ENCODE assay signal across 11 mouse cellular contexts in genomic region chr5:146912206-146912605, GRCm38 (mm10). TPM values are rescaled to one million over a fixed set of nuclear protein-coding genes. Genes with fewer than 3 reads are reported as not detected.
DNase-seq lines count a peak whose midpoint lies in the region; ATAC-seq lines count a peak whose summit lies in the region.
"Had no signal": no experiment of that assay in that cellular context is flagged by ENCODE, and none has a peak within 500 bp of the region (broad histone marks: within the 10 kb centered on the region; RNA-seq: fewer than 3 reads in every experiment).

No protein-coding gene starts in this region.

- 3% methylated on average over 9 of the region's 9 CpGs for WGBS in kidney, embryonic 16.5 days
- 13% methylated on average over 9 of the region's 9 CpGs for WGBS in embryonic facial prominence, embryonic 10.5 days
- WGBS in liver, embryonic 15.5 days (ENCODE audit: insufficient replicate concordance): 7% methylated on average over 9 of the region's 9 CpGs

- no peak overlapping the region for H3K4me3 ChIP-seq in kidney, embryonic 16.5 days (ENCODE audit: low read length)
- H3K4me3 ChIP-seq in embryonic facial prominence, embryonic 10.5 days: no peak overlapping the region
- no peak overlapping the region for H3K4me3 ChIP-seq in liver, embryonic 15.5 days (replicated peaks)
- H3K4me3 ChIP-seq: midbrain, embryonic 13.5 days had no signal

- H3K4me2 ChIP-seq in kidney, embryonic 16.5 days (replicated peaks; ENCODE audit: low read depth, low read length): peak overlapping the region; percentile 20; the same call in 1 of the 2 replicates
- no peak overlapping the region for H3K4me2 ChIP-seq in liver, embryonic 15.5 days
- H3K4me2 ChIP-seq: midbrain, embryonic 13.5 days had no signal

- peak overlapping the region; percentile 31; the same call in 1 of the 2 replicates for H3K27ac ChIP-seq in kidney, embryonic 16.5 days (ENCODE audit: low read length)
- H3K27ac ChIP-seq in embryonic facial prominence, embryonic 10.5 days (replicated peaks): 0 out of 2 replicates have a peak overlapping the region, but pooled peaks have one; percentile 25
- peak overlapping the region; percentile 48; the same call in 1 of the 2 replicates for H3K27ac ChIP-seq in liver, embryonic 15.5 days (replicated peaks)
- H3K27ac ChIP-seq: midbrain, embryonic 13.5 days had no signal

- H3K9ac ChIP-seq in kidney, embryonic 16.5 days (replicated peaks; ENCODE audit: low read length): no peak overlapping the region
- no peak overlapping the region for H3K9ac ChIP-seq in liver, embryonic 15.5 days
- H3K9ac ChIP-seq: midbrain, embryonic 13.5 days had no signal

- no peaks in the 10 kb centered on the region for H3K9me3 ChIP-seq in kidney, embryonic 16.5 days (ENCODE audit: low read length)
- no peaks in the 10 kb centered on the region for H3K9me3 ChIP-seq in embryonic facial prominence, embryonic 10.5 days
- no peaks in the 10 kb centered on the region for H3K9me3 ChIP-seq in liver, embryonic 15.5 days (replicated peaks)
- H3K9me3 ChIP-seq: midbrain, embryonic 13.5 days had no signal

- ATAC-seq in kidney, embryonic 16.5 days (ENCODE audit: low FRiP score, low TSS enrichment): peak; percentile 72
- ATAC-seq in liver, embryonic 15.5 days (ENCODE audit: insufficient read depth): peak; percentile 70
- ATAC-seq in neutrophil, adult 5-6 weeks (ENCODE audit: extremely low read depth, insufficient number of reproducible peaks, low FRiP score, poor library complexity, severe bottlenecking): peak; percentile 65
- ATAC-seq in cerebellum, adult (ENCODE audit: insufficient number of reproducible peaks, low FRiP score, low TSS enrichment): no peak
- ATAC-seq: CD4-positive, CD25-positive, alpha-beta regulatory T cell, adult 4 months; midbrain, embryonic 13.5 days had no signal

- 0 out of 2 replicates have a peak, but pooled peaks cover 2% of the 10 kb centered on the region for H3K27me3 ChIP-seq in kidney, embryonic 16.5 days (ENCODE audit: insufficient read depth, low read length)
- H3K27me3 ChIP-seq in embryonic facial prominence, embryonic 10.5 days (replicated peaks; ENCODE audit: low read depth, poor library complexity, severe bottlenecking): peaks cover 54% of the 10 kb centered on the region
- no peaks in the 10 kb centered on the region for H3K27me3 ChIP-seq in liver, embryonic 15.5 days

- DNase-seq in kidney, postnatal 10 days: no peak
- peak; percentile 32 for DNase-seq in embryonic facial prominence, embryonic 10.5 days (ENCODE audit: low spot score)
- DNase-seq in right cerebral cortex, postnatal 4 days: no peak
- DNase-seq in thymus, postnatal 4 days: no peak
- DNase-seq: cerebellum, adult 11 months had no signal

- H3K4me1 ChIP-seq in kidney, embryonic 16.5 days (ENCODE audit: insufficient read depth, low read length): peaks cover 15% of the 10 kb centered on the region; the same call in 1 of the 2 replicates
- H3K4me1 ChIP-seq in embryonic facial prominence, embryonic 10.5 days: peaks cover 17% of the 10 kb centered on the region
- peaks cover 15% of the 10 kb centered on the region; the same call in 1 of the 2 replicates for H3K4me1 ChIP-seq in liver, embryonic 15.5 days (replicated peaks)
- H3K4me1 ChIP-seq: midbrain, embryonic 13.5 days had no signal

- H3K36me3 ChIP-seq in kidney, embryonic 16.5 days (ENCODE audit: insufficient read depth, low read length): no peaks in the 10 kb centered on the region
- H3K36me3 ChIP-seq in embryonic facial prominence, embryonic 10.5 days (replicated peaks): no peaks in the 10 kb centered on the region
- H3K36me3 ChIP-seq in liver, embryonic 15.5 days (replicated peaks): no peaks in the 10 kb centered on the region
- H3K36me3 ChIP-seq: midbrain, embryonic 13.5 days had no signal

RNA-seq across cellular contexts. Expression of gene Gtf3a, which starts 36.3 kb away (rescaled TPM):
- polyA plus RNA-seq in kidney, embryonic 16.5 days (2015; fragmentation: Nextera tagmentation; extraction: Ambion mirVana): 122 and 128 TPM in 2 replicates
- 138 and 145 TPM in 2 replicates for polyA plus RNA-seq in embryonic facial prominence, embryonic 10.5 days (2016; fragmentation: Nextera tagmentation; extraction: Ambion mirVana)
- 44.6 and 47.4 TPM in 2 replicates for polyA plus RNA-seq in liver, embryonic 15.5 days (2015; fragmentation: Nextera tagmentation; extraction: Ambion mirVana)
- total RNA-seq in neutrophil, adult 5-6 weeks (2017): 52.6 and 60.8 TPM in 2 replicates

RNA-seq across cellular contexts. Expression of gene Mtif3, which starts 51.4 kb away (rescaled TPM):
- polyA plus RNA-seq in kidney, embryonic 16.5 days (2015; fragmentation: Nextera tagmentation; extraction: Ambion mirVana): 23.1 and 26.0 TPM in 2 replicates
- polyA plus RNA-seq in embryonic facial prominence, embryonic 10.5 days (2016; fragmentation: Nextera tagmentation; extraction: Ambion mirVana): 20.4 and 24.0 TPM in 2 replicates
- polyA plus RNA-seq in liver, embryonic 15.5 days (2015; fragmentation: Nextera tagmentation; extraction: Ambion mirVana): 9.4 and 11.6 TPM in 2 replicates
- total RNA-seq in neutrophil, adult 5-6 weeks (2017): 23.0 and 24.1 TPM in 2 replicates
